Mouse (Mus musculus) midbrain, postnatal 0 days (tissue): ENCODE data around the gene Polr1a. TPM values are rescaled to one million over a fixed set of nuclear protein-coding genes. Genes with fewer than 3 reads are reported as not detected.

Experiments used
- ATAC-seq: fragments of 200-750 bp; cut with Nextera tagmentation; 2 replicates; pipeline ENCODE4 v1.8.0; 2017; ENCODE audit warnings: moderate number of reproducible peaks, mild to moderate bottlenecking, moderate TSS enrichment, moderate library complexity; ENCODE audit not compliant: low FRiP score
- DNase-seq: peaks from one replicate; pipeline ENCODE4 v3.0.0-alpha.2; 2015; ENCODE audit warnings: low spot score
- H3K27ac ChIP-seq: fragments of 300-500 bp; sonication (generic); 2 replicates; pipeline ENCODE4 v1.5.1; 2014; ENCODE audit warnings: low read depth, mild to moderate bottlenecking, low read length, mixed read lengths
- H3K27me3 ChIP-seq: fragments of 300-500 bp; sonication (generic); 2 replicates; pipeline ENCODE4 v1.6.1; 2014; ENCODE audit warnings: low read length, control low read depth, mixed read lengths; ENCODE audit not compliant: insufficient read depth
- H3K36me3 ChIP-seq: fragments of 300-500 bp; sonication (generic); 2 replicates; pipeline ENCODE4 v1.6.1; 2014; ENCODE audit warnings: low read length, control low read depth, mixed read lengths; ENCODE audit not compliant: insufficient read depth
- H3K4me1 ChIP-seq: fragments of 300-500 bp; sonication (generic); 2 replicates; pipeline ENCODE4 v1.6.1; 2014; ENCODE audit warnings: mild to moderate bottlenecking, control low read depth, antibody characterized with exemption, low read length, mixed read lengths; ENCODE audit not compliant: insufficient read depth
- H3K4me2 ChIP-seq: fragments of 300-500 bp; sonication (generic); 2 replicates; pipeline ENCODE4 v1.6.1; 2014; ENCODE audit warnings: low read depth, mild to moderate bottlenecking, low read length, mixed read lengths; ENCODE audit not compliant: poor library complexity, severe bottlenecking
- H3K4me3 ChIP-seq: fragments of 300-500 bp; sonication (generic); 2 replicates; pipeline ENCODE4 v1.5.1; 2014; ENCODE audit warnings: low read depth, mild to moderate bottlenecking, low read length, moderate library complexity
- H3K9ac ChIP-seq: fragments of 300-500 bp; sonication (generic); replicated peaks from 2 replicates; pipeline ENCODE4 v1.6.1; 2014; ENCODE audit warnings: mild to moderate bottlenecking, low read length, moderate library complexity, mixed read lengths; ENCODE audit not compliant: poor library complexity, severe bottlenecking
- H3K9me3 ChIP-seq: fragments of 300-500 bp; sonication (generic); 2 replicates; pipeline ENCODE4 v1.6.1; 2016; ENCODE audit warnings: low read length, control low read depth
- CTCF ChIP-seq: IDR thresholded peaks from 2 replicates; pipeline ENCODE4 v1.5.1; 2016; ENCODE audit warnings: antibody characterized with exemption, mild to moderate bottlenecking
- WGBS: fragments of 180-500 bp; shearing (Covaris S2); extraction: QIAGEN DNeasy Blood & Tissue Kit; methylation state at CpG from one replicate; pipeline ENCODE4 v1.1.7; 2014; 5-methylcytosine and 5-hydroxymethylcytosine counted together
- polyA plus RNA-seq: library from polyadenylated mRNA; unstranded; fragments of >200 nt; fragmentation: Nextera tagmentation; extraction: Ambion mirVana; gene quantifications from 2 replicates; pipeline ENCODE4 v1.2.1, GENCODE M21; 2015
- total RNA-seq: library from RNA; depleted of rRNA; stranded (reverse); fragments of >200 nt; gene quantifications from 2 replicates; pipeline ENCODE4 v1.2.3, GENCODE M21; 2014

Gene Polr1a
- total and polyA plus RNA-seq, 2 experiments from 2014 or later = 15.8 to 21.8 TPM

GRCm38 (mm10) chr6:71970154-71970553, 61.3 kb downstream of the Polr1a start:
- Histone ChIP-seq H3K4me2 (no peak overlapping the region), H3K4me1 (no peaks in the 10 kb centered on the region), H3K9ac (no peak overlapping the region), H3K27me3 (no peaks in the 10 kb centered on the region), H3K9me3 (no peaks in the 10 kb centered on the region), H3K27ac (no peak overlapping the region), H3K36me3 (peaks cover 67% of the 10 kb centered on the region), H3K4me3 (no peak overlapping the region)
- 78% methylated on average over 2 of the region's 2 CpGs for WGBS
- TF ChIP-seq CTCF = no peak
- ATAC-seq (no peak), DNase-seq (no peak)

GRCm38 (mm10) chr6:71976592-71976991, 67.7 kb downstream of the Polr1a start:
- H3K9me3 ChIP-seq = no peaks in the 10 kb centered on the region
- ATAC-seq (no peak), DNase-seq (no peak)
- TF ChIP-seq CTCF = no peak
- 94% methylated on average over 7 of the region's 7 CpGs for WGBS
- H3K9ac ChIP-seq = no peak overlapping the region
- no peaks in the 10 kb centered on the region for H3K27me3 ChIP-seq
- no peak overlapping the region for H3K27ac ChIP-seq
- H3K4me2 ChIP-seq = no peak overlapping the region
- no peak overlapping the region for H3K4me3 ChIP-seq
- no peaks in the 10 kb centered on the region for H3K4me1 ChIP-seq
- peaks cover 89% of the 10 kb centered on the region for H3K36me3 ChIP-seq

GRCm38 (mm10) chr6:71980165-71980564, 71.3 kb downstream of the Polr1a start:
- 87% methylated on average over 8 of the region's 8 CpGs for WGBS
- TF ChIP-seq CTCF = no peak
- Histone ChIP-seq H3K9me3 (no peaks in the 10 kb centered on the region), H3K9ac (no peak overlapping the region), H3K4me1 (no peaks in the 10 kb centered on the region), H3K4me3 (no peak overlapping the region), H3K27me3 (no peaks in the 10 kb centered on the region), H3K4me2 (no peak overlapping the region), H3K36me3 (peaks cover 55% of the 10 kb centered on the region), H3K27ac (no peak overlapping the region)
- DNase-seq = no peak
- ATAC-seq = no peak

- DNase-seq (no peak), ATAC-seq (no peak)
- Histone ChIP-seq H3K4me3 (no peak overlapping the region), H3K4me1 (no peaks in the 10 kb centered on the region), H3K4me2 (no peak overlapping the region), H3K27ac (no peak overlapping the region), H3K9me3 (no peaks in the 10 kb centered on the region), H3K27me3 (no peaks in the 10 kb centered on the region), H3K36me3 (peaks cover 51% of the 10 kb centered on the region), H3K9ac (no peak overlapping the region)
- TF ChIP-seq CTCF = no peak
- 96% methylated on average over 2 of the region's 2 CpGs for WGBS
Observed at GRCm38 (mm10) chr6:71980587-71980986, 71.7 kb downstream of the Polr1a start.

GRCm38 (mm10) chr6:71981450-71981849, 72.6 kb downstream of the Polr1a start:
- Histone ChIP-seq H3K4me1 (no peaks in the 10 kb centered on the region), H3K9me3 (no peaks in the 10 kb centered on the region), H3K27me3 (no peaks in the 10 kb centered on the region), H3K4me2 (no peak overlapping the region), H3K36me3 (peaks cover 43% of the 10 kb centered on the region), H3K4me3 (no peak overlapping the region), H3K27ac (no peak overlapping the region), H3K9ac (no peak overlapping the region)
- DNase-seq (no peak), ATAC-seq (no peak)
- WGBS = 87% methylated on average over 4 of the region's 4 CpGs
- no peak for TF ChIP-seq CTCF

- no peak for TF ChIP-seq CTCF
- Histone ChIP-seq H3K4me3 (no peak overlapping the region), H3K9me3 (no peaks in the 10 kb centered on the region), H3K9ac (no peak overlapping the region), H3K4me1 (no peaks in the 10 kb centered on the region), H3K4me2 (no peak overlapping the region), H3K27me3 (no peaks in the 10 kb centered on the region), H3K36me3 (0 out of 2 replicates have a peak, but pooled peaks cover 5% of the 10 kb centered on the region), H3K27ac (no peak overlapping the region)
- 93% methylated on average over 4 of the region's 4 CpGs for WGBS
- ATAC-seq (no peak), DNase-seq (no peak)
Observed at GRCm38 (mm10) chr6:71985984-71986383, 77.1 kb downstream of the Polr1a start.
